Mouse (Mus musculus) heart, embryonic 14.5 days (tissue): ENCODE data around the gene Fam104a. TPM values are rescaled to one million over a fixed set of nuclear protein-coding genes. Genes with fewer than 3 reads are reported as not detected.

ENCODE experiments used
- ATAC-seq: fragments of 200-750 bp; cut with Nextera tagmentation; 2 replicates; pipeline ENCODE4 v1.8.0; 2017; ENCODE audit warnings: low read depth, moderate TSS enrichment; ENCODE audit not compliant: insufficient number of reproducible peaks, insufficient read depth, low FRiP score
- H3K27ac ChIP-seq, 2 experiments: fragments of 200-500 bp in 1 of 2; fragments of 300-500 bp in 1 of 2; sonication (generic) in 1 of 2; replicated peaks in 1 of 2; 2 replicates each; pipeline ENCODE4 v1.5.1; 2012 to 2014; ENCODE audit warnings: low read depth in 2 of 2, low read length in 2 of 2, control low read depth in 1 of 2, mild to moderate bottlenecking in 1 of 2, mixed read lengths in 1 of 2; ENCODE audit not compliant: control insufficient read depth in 1 of 2, insufficient read depth in 1 of 2
- H3K27me3 ChIP-seq: fragments of 300-500 bp; sonication (generic); 2 replicates; pipeline ENCODE4 v1.6.1; 2014; ENCODE audit warnings: mild to moderate bottlenecking, low read length, control low read depth; ENCODE audit not compliant: control insufficient read depth, insufficient read depth
- H3K36me3 ChIP-seq: fragments of 300-500 bp; sonication (generic); 2 replicates; pipeline ENCODE4 v1.6.1; 2014; ENCODE audit warnings: mild to moderate bottlenecking, control low read depth, low read length, mixed read lengths; ENCODE audit not compliant: control insufficient read depth, insufficient read depth
- H3K4me1 ChIP-seq, 2 experiments: fragments of 200-500 bp in 1 of 2; fragments of 300-500 bp in 1 of 2; sonication (generic) in 1 of 2; 2 replicates each; pipeline ENCODE4 v1.6.1; 2012 to 2014; ENCODE audit warnings: low read length in 2 of 2, control low read depth in 1 of 2, mixed read lengths in 1 of 2; ENCODE audit not compliant: control insufficient read depth in 2 of 2, insufficient read depth in 2 of 2
- H3K4me2 ChIP-seq: fragments of 300-500 bp; sonication (generic); 2 replicates; pipeline ENCODE4 v1.6.1; 2014; ENCODE audit warnings: mild to moderate bottlenecking, low read length
- H3K4me3 ChIP-seq, 2 experiments: fragments of 200-500 bp in 1 of 2; fragments of 300-500 bp in 1 of 2; sonication (generic) in 1 of 2; 2 replicates each; pipeline ENCODE4 v1.5.1; 2012 to 2014; ENCODE audit warnings: low read length in 2 of 2, mild to moderate bottlenecking in 2 of 2, control low read depth in 1 of 2, low read depth in 1 of 2, moderate library complexity in 1 of 2; ENCODE audit not compliant: control insufficient read depth in 1 of 2, insufficient read depth in 1 of 2
- H3K9ac ChIP-seq: fragments of 300-500 bp; sonication (generic); 2 replicates; pipeline ENCODE4 v1.6.1; 2014; ENCODE audit warnings: mild to moderate bottlenecking, low read length
- H3K9me3 ChIP-seq: fragments of 300-500 bp; sonication (generic); 2 replicates; pipeline ENCODE4 v1.6.1; 2016; ENCODE audit warnings: low read length, control low read depth; ENCODE audit not compliant: control insufficient read depth
- WGBS: fragments of 180-500 bp; shearing (Covaris S2); extraction: QIAGEN DNeasy Blood & Tissue Kit; methylation state at CpG from one replicate; pipeline ENCODE4 v1.1.7; 2014; 5-methylcytosine and 5-hydroxymethylcytosine counted together
- polyA plus RNA-seq: library from polyadenylated mRNA; unstranded; fragments of >200 nt; fragmentation: Nextera tagmentation; extraction: Ambion mirVana; gene quantifications from 2 replicates; pipeline ENCODE4 v1.2.1, GENCODE M21; 2014

Fam104a gene
- polyA plus RNA-seq, 1 experiment from 2014 or later, result 44.8 TPM

GRCm38 (mm10) chr11:113654561-113655270 lies 29.2 kb downstream of the Fam104a start:
- Histone ChIP-seq H3K9me3 (no peaks in the 10 kb centered on the region), H3K27ac (no peak overlapping the region), H3K4me1 (peaks cover 0 to 9% of the 10 kb centered on the region in 2 experiments; a peak in 2 of 4 replicates), H3K4me3 (no peak overlapping the region), H3K9ac (no peak overlapping the region), H3K27me3 (no peaks in the 10 kb centered on the region), H3K36me3 (peaks cover 79% of the 10 kb centered on the region), H3K4me2 (no peak overlapping the region)
- WGBS, result 81% methylated on average over 18 of the region's 18 CpGs
- ATAC-seq, result no peak

GRCm38 (mm10) chr11:113654105-113654504 lies 29.9 kb downstream of the Fam104a start:
- Histone ChIP-seq H3K4me3 (no peak overlapping the region), H3K27ac (no peak overlapping the region), H3K4me1 (peaks cover 0 to 9% of the 10 kb centered on the region in 2 experiments; a peak in 2 of 4 replicates), H3K36me3 (peaks cover 73% of the 10 kb centered on the region), H3K9me3 (no peaks in the 10 kb centered on the region), H3K27me3 (no peaks in the 10 kb centered on the region), H3K9ac (no peak overlapping the region), H3K4me2 (no peak overlapping the region)
- no peak for ATAC-seq
- 92% methylated on average over 15 of the region's 15 CpGs for WGBS

DNA sequence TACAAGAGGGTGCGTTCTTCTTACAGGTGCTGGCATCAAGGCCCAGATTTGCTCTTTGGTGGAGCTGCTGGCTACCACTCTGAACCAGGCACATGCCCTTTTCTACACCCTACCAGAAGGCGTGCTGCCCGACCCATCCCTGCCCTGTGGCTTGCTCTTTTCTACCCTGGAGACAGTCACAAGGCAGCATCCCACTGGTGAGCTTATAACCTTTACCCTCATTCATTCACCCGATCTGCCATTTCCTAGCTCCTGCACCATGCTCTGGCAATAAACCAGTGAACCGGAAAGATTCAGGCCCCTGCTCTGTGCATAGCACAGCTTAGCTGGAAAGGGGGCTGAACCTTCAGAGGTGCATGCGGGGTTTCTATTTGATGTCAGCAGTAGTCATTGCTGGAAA lies 31.4 kb downstream of the Fam104a start:
- no peak for ATAC-seq
- WGBS, result 94% methylated on average over 6 of the region's 6 CpGs

GRCm38 (mm10) chr11:113651907-113652273 lies 32.1 kb downstream of the Fam104a start:
- no peak overlapping the region for H3K4me2 ChIP-seq

More for the DNA sequence above, 31.4 kb downstream of the Fam104a start:
- Histone ChIP-seq H3K4me1 (peaks cover 4 to 14% of the 10 kb centered on the region in 2 experiments), H3K4me2 (no peak overlapping the region), H3K9me3 (no peaks in the 10 kb centered on the region), H3K27me3 (no peaks in the 10 kb centered on the region), H3K27ac (no peak overlapping the region), H3K4me3 (no peak overlapping the region), H3K9ac (no peak overlapping the region), H3K36me3 (peaks cover 57% of the 10 kb centered on the region)

GRCm38 (mm10) chr11:113651206-113651906 lies 32.6 kb downstream of the Fam104a start:
- Histone ChIP-seq H3K9me3 (no peaks in the 10 kb centered on the region), H3K4me1 (peaks cover 4 to 14% of the 10 kb centered on the region in 2 experiments), H3K4me3 (no peak overlapping the region), H3K36me3 (peaks cover 46% of the 10 kb centered on the region), H3K27ac (no peak overlapping the region), H3K9ac (no peak overlapping the region), H3K4me2 (no peak overlapping the region), H3K27me3 (no peaks in the 10 kb centered on the region)
- no peak for ATAC-seq
- WGBS, result 69% methylated on average over 22 of the region's 22 CpGs

More at GRCm38 (mm10) chr11:113651907-113652273, 32.1 kb downstream of the Fam104a start:
- Histone ChIP-seq H3K27me3 (no peaks in the 10 kb centered on the region), H3K4me1 (peaks cover 4 to 14% of the 10 kb centered on the region in 2 experiments), H3K9ac (no peak overlapping the region), H3K9me3 (no peaks in the 10 kb centered on the region), H3K36me3 (peaks cover 51% of the 10 kb centered on the region), H3K4me3 (no peak overlapping the region), H3K27ac (no peak overlapping the region)
- 55% methylated on average over 8 of the region's 8 CpGs for WGBS
- no peak for ATAC-seq

- peak within 1 kb of the TSS; percentile 74 to 98 for H3K4me3 ChIP-seq
- WGBS, result under 1% methylated on average over 70 of the region's 91 CpGs
- H3K27ac ChIP-seq, result peak within 1 kb of the TSS; percentile 60 to 80
- no peaks in the 10 kb centered on the region for H3K9me3 ChIP-seq
- peak within 1 kb of the TSS; percentile 97 for H3K9ac ChIP-seq
- H3K36me3 ChIP-seq, result peaks cover 28% of the 10 kb centered on the region
- H3K27me3 ChIP-seq, result no peaks in the 10 kb centered on the region
- peak; percentile 60; the same call in 1 of the 2 replicates for ATAC-seq
- H3K4me2 ChIP-seq, result peak within 1 kb of the TSS; percentile 84
- peaks cover 4 to 14% of the 10 kb centered on the region in 2 experiments for H3K4me1 ChIP-seq
Measured at GRCm38 (mm10) chr11:113649353-113650210, 34.4 kb downstream of the Fam104a start, which contains the start of gene Slc39a11. TSS of gene Slc39a11 (minus strand) at chr11:113650079.

GRCm38 (mm10) chr11:113648690-113649352 lies 35.1 kb downstream of the Fam104a start, which contains the start of gene Cog1:
TSS of gene Cog1 (plus strand) at chr11:113649169.
- Histone ChIP-seq H3K4me3 (peak within 1 kb of the TSS; percentile 74 to 98), H3K9ac (peak within 1 kb of the TSS; percentile 97), H3K9me3 (no peaks in the 10 kb centered on the region), H3K4me1 (peaks cover 4 to 14% of the 10 kb centered on the region in 2 experiments), H3K27me3 (no peaks in the 10 kb centered on the region), H3K4me2 (peak within 1 kb of the TSS; percentile 84), H3K36me3 (peaks cover 20% of the 10 kb centered on the region), H3K27ac (peak within 1 kb of the TSS; percentile 60 to 80)
- 40% methylated on average over 26 of the region's 26 CpGs for WGBS
- no peak for ATAC-seq
